Mouse (Mus musculus): ENCODE results near the gene Prrg2.

- TF ChIP-seq TAL1 (IDR thresholded peaks at IDR 0.05; ENCODE audit: low read length), result no peak
- TF ChIP-seq GATA1 (IDR thresholded peaks at IDR 0.05; ENCODE audit: low read length), result no peak
Observed at GRCm38 (mm10) chr7:45006503-45006902, 56.0 kb downstream of the Prrg2 start.
